Mouse (Mus musculus): ENCODE measurements at regions not wholly inside any gene's neighbourhood (a gene's known extent, or its start where the extent isn't known, plus 50 kb on each side); places are given as distances from the start of the nearest gene placed in this dataset.

DNA sequence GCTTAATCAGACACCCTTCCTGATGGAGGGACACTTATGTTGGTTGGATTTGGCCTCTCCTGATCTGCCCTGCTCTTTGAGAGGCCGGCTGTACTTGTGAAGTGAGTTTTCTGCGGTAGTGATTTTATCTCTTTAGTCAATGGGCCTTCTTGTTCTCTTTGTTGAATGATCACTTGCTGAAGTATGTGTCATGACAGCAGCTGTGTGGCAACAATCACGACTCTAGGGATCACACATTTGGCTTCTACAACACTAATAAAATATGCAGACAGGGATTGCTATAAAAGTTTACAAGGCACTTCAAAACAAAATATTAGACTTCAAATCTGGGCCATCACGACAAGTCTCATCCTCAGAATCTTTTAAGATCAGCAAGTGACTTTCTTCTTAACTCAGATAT, 57.8 kb upstream of the Rbms1 start:
- no peak for ATAC-seq (replicated peaks; ENCODE audit: poor library complexity)

- no peak for ATAC-seq (replicated peaks; ENCODE audit: poor library complexity)
Observed at GRCm38 (mm10) chr2:61013006-61013405, 50.0 kb upstream of the Rbms1 start.

Data from megakaryocyte progenitor cell, adult 5-6 weeks (primary cell).